In the genomic region with DNA sequence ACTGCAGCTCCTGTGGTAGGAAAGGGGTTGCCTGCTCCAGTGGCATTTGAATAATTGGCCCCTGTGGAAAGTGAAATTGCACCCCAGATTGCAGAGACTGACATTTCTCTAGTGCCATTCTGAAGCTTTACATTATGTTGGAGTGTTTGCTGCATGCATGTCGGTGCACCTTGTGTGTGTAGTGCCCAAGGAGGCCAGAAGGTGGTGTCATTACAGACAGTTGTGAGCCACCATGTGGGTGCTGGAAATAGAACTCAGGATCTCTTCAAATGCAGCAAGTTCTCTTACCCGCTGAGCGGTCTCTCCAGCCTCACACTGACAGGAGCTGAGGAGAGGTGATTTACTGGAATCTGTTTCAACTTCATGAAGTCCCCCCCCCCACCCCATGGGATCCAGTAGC, we compare ENCODE assay signal across 25 mouse cellular contexts.
DNase-seq lines count a peak whose midpoint lies in the region; ATAC-seq and TF ChIP-seq lines count a peak whose summit lies in the region.
"Had no signal": no experiment of that assay in that cellular context is flagged by ENCODE, and none has a peak within 500 bp of the region (broad histone marks: within the 10 kb centered on the region; RNA-seq: fewer than 3 reads in every experiment).

No protein-coding gene starts in this region.

- no peak for DNase-seq in kidney, postnatal 10 days
- DNase-seq in midbrain, postnatal 0 days (ENCODE audit: low spot score): no peak
- DNase-seq in midbrain, embryonic 10.5 days (ENCODE audit: low spot score): no peak
- peak; percentile 53 for DNase-seq in R1 (ENCODE audit: low read depth, low spot score)
- DNase-seq in heart, postnatal 25 days (ENCODE audit: low spot score): no peak
- DNase-seq: adrenal gland, adult 8-10 months; adrenal gland, postnatal 25 days; cerebellum, adult 11-12 months; cerebellum, adult 8-10 months; gastrocnemius, postnatal 10 days; gastrocnemius, postnatal 36 days had no signal

- ATAC-seq in kidney, embryonic 15.5 days (replicated peaks; ENCODE audit: low FRiP score): no peak
- no peak for ATAC-seq in midbrain, postnatal 0 days (ENCODE audit: low FRiP score)
- ATAC-seq: activated CD4-positive, CD25-positive, alpha-beta regulatory T cell, adult 4 months; CD4-positive, CD25-positive, alpha-beta regulatory T cell, adult 4 months; forebrain, embryonic 13.5 days; forebrain, embryonic 16.5 days; hindbrain, embryonic 16.5 days; inflammation-experienced regulatory T-cells, adult 6 months; intestine, embryonic 16.5 days; Patski had no signal

- intact Hi-C loops in heart, postnatal 25 days (cut with DNase I): loop anchor here (1.0 kb wide), 1 partner anchor 28 kb away; no protein-coding TSS in a partner anchor

- H3K9ac ChIP-seq in kidney, embryonic 15.5 days: no peak overlapping the region
- H3K9ac ChIP-seq in midbrain, postnatal 0 days (replicated peaks; ENCODE audit: low read length, poor library complexity, severe bottlenecking): no peak overlapping the region
- H3K9ac ChIP-seq: forebrain, embryonic 13.5 days; heart, embryonic 12.5 days; heart, embryonic 15.5 days; hindbrain, embryonic 13.5 days had no signal

- no peaks in the 10 kb centered on the region for H3K27me3 ChIP-seq in kidney, embryonic 15.5 days
- no peaks in the 10 kb centered on the region for H3K27me3 ChIP-seq in midbrain, postnatal 0 days (ENCODE audit: insufficient read depth, low read length)
- no peaks in the 10 kb centered on the region for H3K27me3 ChIP-seq in midbrain, embryonic 10.5 days (ENCODE audit: low read depth, poor library complexity, severe bottlenecking)
- H3K27me3 ChIP-seq: forebrain, embryonic 13.5 days; heart, embryonic 15.5 days; hindbrain, embryonic 13.5 days; Patski had no signal

- H3K36me3 ChIP-seq in kidney, embryonic 15.5 days: no peaks in the 10 kb centered on the region
- H3K36me3 ChIP-seq in midbrain, postnatal 0 days (ENCODE audit: insufficient read depth, low read length): no peaks in the 10 kb centered on the region
- H3K36me3 ChIP-seq in midbrain, embryonic 10.5 days: no peaks in the 10 kb centered on the region
- H3K36me3 ChIP-seq: forebrain, embryonic 10.5 days; G1E; heart, embryonic 12.5 days; heart, embryonic 15.5 days; hindbrain, embryonic 13.5 days had no signal

- WGBS in kidney, embryonic 15.5 days: 88% methylated on average over 3 of the region's 3 CpGs
- WGBS in midbrain, postnatal 0 days: over 99% methylated on average over 3 of the region's 3 CpGs
- 96% methylated on average over 3 of the region's 3 CpGs for WGBS in midbrain, embryonic 10.5 days

- no peaks in the 10 kb centered on the region for H3K4me1 ChIP-seq in kidney, embryonic 15.5 days
- peaks cover 6% of the 10 kb centered on the region; the same call in 1 of the 2 replicates for H3K4me1 ChIP-seq in midbrain, postnatal 0 days (ENCODE audit: insufficient read depth, low read length)
- H3K4me1 ChIP-seq in midbrain, embryonic 10.5 days: peaks cover 11% of the 10 kb centered on the region; the same call in 1 of the 2 replicates
- H3K4me1 ChIP-seq: heart, embryonic 12.5 days; heart, embryonic 15.5 days had no signal

- H3K4me3 ChIP-seq in kidney, embryonic 15.5 days (replicated peaks): no peak overlapping the region
- no peak overlapping the region for H3K4me3 ChIP-seq in midbrain, postnatal 0 days (ENCODE audit: low read depth, low read length)
- no peak overlapping the region for H3K4me3 ChIP-seq in midbrain, embryonic 10.5 days
- H3K4me3 ChIP-seq: forebrain, embryonic 10.5 days; forebrain, embryonic 13.5 days; heart, embryonic 12.5 days; heart, embryonic 15.5 days; hindbrain, embryonic 13.5 days had no signal

- H3K4me2 ChIP-seq in kidney, embryonic 15.5 days: no peak overlapping the region
- H3K4me2 ChIP-seq in midbrain, postnatal 0 days (ENCODE audit: low read depth, low read length, poor library complexity, severe bottlenecking): no peak overlapping the region
- H3K4me2 ChIP-seq: forebrain, embryonic 13.5 days; heart, embryonic 12.5 days; heart, embryonic 15.5 days; hindbrain, embryonic 13.5 days had no signal

- 0 out of 2 replicates have a peak, but pooled peaks have one; percentile 21 for TF ChIP-seq CTCF in midbrain, postnatal 0 days (IDR thresholded peaks at IDR 0.05)

- H3K9me3 ChIP-seq in kidney, embryonic 15.5 days (replicated peaks): no peaks in the 10 kb centered on the region
- H3K9me3 ChIP-seq in midbrain, postnatal 0 days (ENCODE audit: low read length): no peaks in the 10 kb centered on the region
- H3K9me3 ChIP-seq in midbrain, embryonic 10.5 days (replicated peaks): no peaks in the 10 kb centered on the region
- H3K9me3 ChIP-seq: forebrain, embryonic 10.5 days; forebrain, embryonic 13.5 days; heart, embryonic 15.5 days; hindbrain, embryonic 13.5 days had no signal

- peak overlapping the region; percentile 16; the same call in 1 of the 2 replicates for H3K27ac ChIP-seq in kidney, embryonic 15.5 days
- H3K27ac ChIP-seq in midbrain, postnatal 0 days (ENCODE audit: low read depth, low read length): no peak overlapping the region
- no peak overlapping the region for H3K27ac ChIP-seq in midbrain, embryonic 10.5 days (replicated peaks)
- H3K27ac ChIP-seq: forebrain, embryonic 10.5 days; forebrain, embryonic 13.5 days; heart, embryonic 15.5 days; hindbrain, embryonic 13.5 days had no signal
